47 mouse cellular contexts compared by ENCODE assay signal in the genomic region with DNA sequence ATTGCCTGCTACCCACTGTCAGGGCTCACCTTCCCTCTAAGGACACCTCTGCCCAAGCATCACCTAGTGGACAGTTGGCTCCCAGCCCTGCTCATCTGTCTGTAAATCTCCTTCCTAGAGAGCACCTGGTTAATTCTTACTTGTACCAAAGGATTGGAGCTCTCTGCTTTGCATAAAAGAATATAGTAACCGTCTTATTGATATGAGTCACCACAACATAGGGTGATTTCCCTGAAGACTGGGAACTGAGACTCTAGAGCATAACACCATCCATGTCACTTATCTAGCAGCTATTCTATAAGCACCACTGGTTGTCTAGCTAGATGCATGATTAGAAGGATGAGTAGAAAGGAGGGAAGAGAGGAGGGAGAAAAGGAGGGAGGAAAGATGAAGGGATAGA. TPM values are rescaled to one million over a fixed set of nuclear protein-coding genes. Genes with fewer than 3 reads are reported as not detected.
"Had no signal": no experiment of that assay in that cellular context is flagged by ENCODE, and none has a peak within 500 bp of the region (broad histone marks: within the 10 kb centered on the region; RNA-seq: fewer than 3 reads in every experiment).

No protein-coding gene starts in this region.

- ATAC-seq: liver, embryonic 12.5 days; liver, postnatal 0 days; lung, postnatal 0 days; midbrain, embryonic 13.5 days; midbrain, embryonic 15.5 days; midbrain, embryonic 16.5 days had no signal

- H3K4me3 ChIP-seq: limb, embryonic 10.5 days; limb, embryonic 12.5 days; limb, embryonic 13.5 days; limb, embryonic 15.5 days; liver, embryonic 12.5 days; liver, embryonic 13.5 days; liver, embryonic 15.5 days; lung, embryonic 15.5 days; megakaryocyte, embryonic 14.5 days; midbrain, embryonic 10.5 days; midbrain, embryonic 12.5 days; midbrain, embryonic 13.5 days; midbrain, embryonic 15.5 days; myocyte; neural tube, embryonic 12.5 days had no signal

- H3K36me3 ChIP-seq: limb, embryonic 10.5 days; limb, embryonic 12.5 days; limb, embryonic 13.5 days; limb, embryonic 15.5 days; liver, embryonic 12.5 days; liver, embryonic 13.5 days; liver, embryonic 15.5 days; lung, embryonic 15.5 days; midbrain, embryonic 10.5 days; midbrain, embryonic 12.5 days; midbrain, embryonic 13.5 days; midbrain, embryonic 15.5 days; neural tube, embryonic 12.5 days had no signal

- H3K27ac ChIP-seq: limb, embryonic 10.5 days; limb, embryonic 12.5 days; limb, embryonic 13.5 days; limb, embryonic 15.5 days; liver, embryonic 12.5 days; liver, embryonic 13.5 days; liver, embryonic 14.5 days; liver, embryonic 15.5 days; lung, embryonic 15.5 days; macrophage; midbrain, embryonic 10.5 days; midbrain, embryonic 12.5 days; midbrain, embryonic 13.5 days; midbrain, embryonic 15.5 days; neural tube, embryonic 12.5 days had no signal

- DNase-seq: left cerebral cortex, postnatal 4 days; liver; liver, embryonic 13.5 days; liver, postnatal 0 days; lung, adult 18-20 months; lung, adult 2 months; lung, embryonic 14.5 days; lung, postnatal 10 days; lung, postnatal 14 days; lung, postnatal 36 days; lung, postnatal 4 days; midbrain, embryonic 14.5 days had no signal

- H3K9ac ChIP-seq: limb, embryonic 12.5 days; limb, embryonic 13.5 days; limb, embryonic 15.5 days; liver, embryonic 12.5 days; liver, embryonic 13.5 days; liver, embryonic 14.5 days; liver, embryonic 15.5 days; liver, postnatal 0 days; lung, embryonic 14.5 days; lung, embryonic 15.5 days; midbrain, embryonic 12.5 days; midbrain, embryonic 13.5 days; midbrain, embryonic 15.5 days; neural tube, embryonic 12.5 days had no signal

- H3K4me1 ChIP-seq: limb, embryonic 12.5 days; limb, embryonic 13.5 days; liver, embryonic 12.5 days; liver, embryonic 13.5 days; liver, embryonic 15.5 days; lung, embryonic 15.5 days; megakaryocyte, embryonic 14.5 days; midbrain, embryonic 10.5 days; midbrain, embryonic 12.5 days; midbrain, embryonic 13.5 days; midbrain, embryonic 15.5 days; neural tube, embryonic 12.5 days had no signal

- H3K27me3 ChIP-seq: liver, embryonic 12.5 days; liver, embryonic 13.5 days; liver, embryonic 15.5 days; lung, embryonic 15.5 days; midbrain, embryonic 12.5 days; midbrain, embryonic 13.5 days; midbrain, embryonic 15.5 days; neural tube, embryonic 12.5 days had no signal

- H3K4me2 ChIP-seq: limb, embryonic 12.5 days; limb, embryonic 13.5 days; limb, embryonic 15.5 days; liver, embryonic 11.5 days; liver, embryonic 12.5 days; liver, embryonic 13.5 days; liver, embryonic 15.5 days; lung, embryonic 14.5 days; lung, embryonic 15.5 days; midbrain, embryonic 11.5 days; midbrain, embryonic 12.5 days; midbrain, embryonic 13.5 days; midbrain, embryonic 15.5 days; neural tube, embryonic 12.5 days had no signal

- H3K9me3 ChIP-seq: limb, embryonic 10.5 days; limb, embryonic 12.5 days; limb, embryonic 13.5 days; limb, embryonic 15.5 days; liver, embryonic 12.5 days; liver, embryonic 13.5 days; liver, embryonic 15.5 days; lung, embryonic 15.5 days; midbrain, embryonic 10.5 days; midbrain, embryonic 12.5 days; midbrain, embryonic 13.5 days; midbrain, embryonic 15.5 days; neural tube, embryonic 12.5 days had no signal

RNA-seq across cellular contexts. Expression of gene Krtap16-1, which starts 3.0 kb away (rescaled TPM):
- total RNA-seq: left cerebral cortex, postnatal 10 days; left cerebral cortex, postnatal 14 days; left cerebral cortex, postnatal 25 days; left cerebral cortex, postnatal 36 days; left cerebral cortex, postnatal 4 days; liver, adult 2 months; megakaryocyte progenitor cell, adult 5-6 weeks; megakaryocyte, adult 5-6 weeks; megakaryocyte-erythroid progenitor cell, adult 5-6 weeks; midbrain, postnatal 0 days; monocyte, adult 5-6 weeks had no signal
- polyA plus RNA-seq: limb, embryonic 10.5 days; limb, embryonic 11.5 days; limb, embryonic 12.5 days; limb, embryonic 13.5 days; limb, embryonic 15.5 days; liver, adult 2 months; liver, embryonic 11.5 days; liver, embryonic 12.5 days; liver, embryonic 13.5 days; liver, embryonic 14.5 days; liver, embryonic 15.5 days; liver, embryonic 16.5 days; liver, postnatal 0 days; lung, adult 2 months; lung, embryonic 14.5 days; lung, embryonic 15.5 days; lung, embryonic 16.5 days; lung, postnatal 0 days; macrophage; midbrain, embryonic 10.5 days; midbrain, embryonic 11.5 days; midbrain, embryonic 12.5 days; midbrain, embryonic 13.5 days; midbrain, embryonic 14.5 days; midbrain, embryonic 15.5 days; midbrain, embryonic 16.5 days; midbrain, postnatal 0 days; myocyte; neural tube, embryonic 12.5 days had no signal

RNA-seq across cellular contexts. Expression of gene Krtap29-1, which starts 4.6 kb away (rescaled TPM):
- total RNA-seq: left cerebral cortex, postnatal 10 days; left cerebral cortex, postnatal 14 days; left cerebral cortex, postnatal 25 days; left cerebral cortex, postnatal 36 days; left cerebral cortex, postnatal 4 days; liver, adult 2 months; megakaryocyte progenitor cell, adult 5-6 weeks; megakaryocyte, adult 5-6 weeks; megakaryocyte-erythroid progenitor cell, adult 5-6 weeks; midbrain, postnatal 0 days; monocyte, adult 5-6 weeks had no signal
- polyA plus RNA-seq: limb, embryonic 10.5 days; limb, embryonic 11.5 days; limb, embryonic 12.5 days; limb, embryonic 13.5 days; limb, embryonic 14.5 days; limb, embryonic 15.5 days; liver, adult 2 months; liver, embryonic 11.5 days; liver, embryonic 12.5 days; liver, embryonic 13.5 days; liver, embryonic 14.5 days; liver, embryonic 15.5 days; liver, embryonic 16.5 days; liver, postnatal 0 days; lung, adult 2 months; lung, embryonic 14.5 days; lung, embryonic 15.5 days; lung, embryonic 16.5 days; lung, postnatal 0 days; macrophage; midbrain, embryonic 10.5 days; midbrain, embryonic 11.5 days; midbrain, embryonic 12.5 days; midbrain, embryonic 13.5 days; midbrain, embryonic 14.5 days; midbrain, embryonic 15.5 days; midbrain, embryonic 16.5 days; midbrain, postnatal 0 days; myocyte; neural tube, embryonic 11.5 days; neural tube, embryonic 12.5 days had no signal

RNA-seq across cellular contexts. Expression of gene Krtap17-1, which starts 10.4 kb away (rescaled TPM):
- total RNA-seq: left cerebral cortex, postnatal 10 days; left cerebral cortex, postnatal 14 days; left cerebral cortex, postnatal 25 days; left cerebral cortex, postnatal 36 days; left cerebral cortex, postnatal 4 days; liver, adult 2 months; megakaryocyte progenitor cell, adult 5-6 weeks; megakaryocyte, adult 5-6 weeks; megakaryocyte-erythroid progenitor cell, adult 5-6 weeks; monocyte, adult 5-6 weeks had no signal
- polyA plus RNA-seq: liver, adult 2 months; liver, embryonic 11.5 days; liver, embryonic 12.5 days; liver, embryonic 13.5 days; liver, embryonic 14.5 days; liver, embryonic 15.5 days; liver, embryonic 16.5 days; liver, postnatal 0 days; macrophage; midbrain, embryonic 10.5 days; midbrain, embryonic 11.5 days; midbrain, embryonic 12.5 days; midbrain, embryonic 14.5 days; myocyte; neural tube, embryonic 11.5 days; neural tube, embryonic 12.5 days had no signal

RNA-seq across cellular contexts. Expression of gene Krt33a, which starts 32.6 kb away (rescaled TPM):
- total RNA-seq: left cerebral cortex, postnatal 10 days; left cerebral cortex, postnatal 14 days; left cerebral cortex, postnatal 25 days; left cerebral cortex, postnatal 36 days; liver, adult 2 months; megakaryocyte progenitor cell, adult 5-6 weeks; megakaryocyte, adult 5-6 weeks; megakaryocyte-erythroid progenitor cell, adult 5-6 weeks; midbrain, postnatal 0 days; monocyte, adult 5-6 weeks had no signal
- polyA plus RNA-seq: limb, embryonic 10.5 days; limb, embryonic 11.5 days; limb, embryonic 12.5 days; limb, embryonic 13.5 days; liver, adult 2 months; liver, embryonic 11.5 days; liver, embryonic 12.5 days; liver, embryonic 13.5 days; liver, embryonic 14.5 days; liver, embryonic 15.5 days; liver, embryonic 16.5 days; liver, postnatal 0 days; lung, adult 2 months; lung, embryonic 14.5 days; lung, embryonic 15.5 days; lung, embryonic 16.5 days; macrophage; midbrain, embryonic 10.5 days; midbrain, embryonic 11.5 days; midbrain, embryonic 12.5 days; midbrain, embryonic 13.5 days; midbrain, embryonic 14.5 days; midbrain, embryonic 15.5 days; midbrain, embryonic 16.5 days; midbrain, postnatal 0 days; myocyte; neural tube, embryonic 11.5 days; neural tube, embryonic 12.5 days had no signal

RNA-seq across cellular contexts. Expression of gene Krtap9-5, which starts 35.2 kb away (rescaled TPM):
- total RNA-seq: left cerebral cortex, postnatal 10 days; left cerebral cortex, postnatal 14 days; left cerebral cortex, postnatal 25 days; left cerebral cortex, postnatal 36 days; left cerebral cortex, postnatal 4 days; liver, adult 2 months; megakaryocyte progenitor cell, adult 5-6 weeks; megakaryocyte, adult 5-6 weeks; megakaryocyte-erythroid progenitor cell, adult 5-6 weeks; midbrain, postnatal 0 days; monocyte, adult 5-6 weeks had no signal
- polyA plus RNA-seq: limb, embryonic 10.5 days; limb, embryonic 11.5 days; limb, embryonic 12.5 days; limb, embryonic 13.5 days; limb, embryonic 14.5 days; limb, embryonic 15.5 days; liver, adult 2 months; liver, embryonic 11.5 days; liver, embryonic 12.5 days; liver, embryonic 13.5 days; liver, embryonic 14.5 days; liver, embryonic 15.5 days; liver, embryonic 16.5 days; liver, postnatal 0 days; lung, adult 2 months; lung, embryonic 14.5 days; lung, embryonic 15.5 days; lung, embryonic 16.5 days; lung, postnatal 0 days; macrophage; midbrain, embryonic 10.5 days; midbrain, embryonic 11.5 days; midbrain, embryonic 12.5 days; midbrain, embryonic 13.5 days; midbrain, embryonic 14.5 days; midbrain, embryonic 15.5 days; midbrain, embryonic 16.5 days; midbrain, postnatal 0 days; myocyte; neural tube, embryonic 11.5 days; neural tube, embryonic 12.5 days had no signal
